Mouse (Mus musculus) intestine, embryonic 14.5 days (tissue): Measurements from ENCODE around the gene Bik. TPM values are rescaled to one million over a fixed set of nuclear protein-coding genes. Genes with fewer than 3 reads are reported as not detected.

Experiments used
- ATAC-seq: fragments of 200-750 bp; cut with Nextera tagmentation; replicated peaks from 2 replicates; pipeline ENCODE4 v1.8.0; 2017; ENCODE audit warnings: low read depth, moderate number of reproducible peaks, moderate TSS enrichment, moderate library complexity; ENCODE audit not compliant: low FRiP score, low TSS enrichment
- DNase-seq: peaks from one replicate; pipeline ENCODE4 v3.0.0-alpha.2; 2018; ENCODE audit warnings: low spot score
- H3K27ac ChIP-seq: fragments of 300-500 bp; sonication (generic); 2 replicates; pipeline ENCODE4 v1.5.1; 2014; ENCODE audit warnings: low read depth, mild to moderate bottlenecking, control low read depth
- H3K27me3 ChIP-seq: fragments of 300-500 bp; sonication (generic); replicated peaks from 2 replicates; pipeline ENCODE4 v1.6.1; 2014; ENCODE audit warnings: low read length, control low read depth; ENCODE audit not compliant: control insufficient read depth, insufficient read depth
- H3K36me3 ChIP-seq: fragments of 300-500 bp; sonication (generic); 2 replicates; pipeline ENCODE4 v1.6.1; 2014; ENCODE audit warnings: low read length, control low read depth; ENCODE audit not compliant: control insufficient read depth, insufficient read depth
- H3K4me1 ChIP-seq: fragments of 300-500 bp; sonication (generic); replicated peaks from 2 replicates; pipeline ENCODE4 v1.6.1; 2014; ENCODE audit warnings: low read length, control low read depth, mixed read lengths; ENCODE audit not compliant: control insufficient read depth, insufficient read depth
- H3K4me2 ChIP-seq: fragments of 300-500 bp; sonication (generic); 2 replicates; pipeline ENCODE4 v1.6.1; 2014; ENCODE audit warnings: low read length
- H3K4me3 ChIP-seq: fragments of 300-500 bp; sonication (generic); 2 replicates; pipeline ENCODE4 v1.5.1; 2014; ENCODE audit warnings: low read depth, low read length, control low read depth, mixed read lengths
- H3K9ac ChIP-seq: fragments of 300-500 bp; sonication (generic); 2 replicates; pipeline ENCODE4 v1.6.1; 2014; ENCODE audit warnings: mild to moderate bottlenecking, low read length
- H3K9me3 ChIP-seq: fragments of 300-500 bp; sonication (generic); 2 replicates; pipeline ENCODE4 v1.6.1; 2016; ENCODE audit warnings: low read length, control low read depth; ENCODE audit not compliant: control insufficient read depth
- WGBS: fragments of 180-500 bp; shearing (Covaris S2); extraction: QIAGEN DNeasy Blood & Tissue Kit; methylation state at CpG from one replicate; pipeline ENCODE4 v1.1.7; 2014; 5-methylcytosine and 5-hydroxymethylcytosine counted together
- microRNA-seq: library from miRNA; unstranded; fragments of <30 nt; microRNA quantifications from one replicate; pipeline ENCODE4, GENCODE M21; 2016
- polyA plus RNA-seq: library from polyadenylated mRNA; unstranded; fragments of >200 nt; fragmentation: Nextera tagmentation; extraction: Ambion mirVana; gene quantifications from 2 replicates; pipeline ENCODE4 v1.2.1, GENCODE M21; 2014

The Bik gene
- polyA plus RNA-seq, 1 experiment from 2014 or later = 5.1 TPM

- no peaks in the 10 kb centered on the region for H3K27me3 ChIP-seq
- peaks cover 13% of the 10 kb centered on the region for H3K36me3 ChIP-seq
- no peaks in the 10 kb centered on the region for H3K9me3 ChIP-seq
- DNase-seq (no peak), ATAC-seq (no peak)
- H3K27ac ChIP-seq = no peak overlapping the region
- no peak overlapping the region for H3K4me2 ChIP-seq
- H3K4me1 ChIP-seq = peaks cover 8% of the 10 kb centered on the region
- WGBS = 73% methylated on average over 8 of the region's 8 CpGs
- H3K9ac ChIP-seq = no peak overlapping the region
- H3K4me3 ChIP-seq = no peak overlapping the region
Observed at GRCm38 (mm10) chr15:83592260-83593188, 65.9 kb downstream of the Bik start.

- ATAC-seq (no peak), DNase-seq (no peak)
- no peak overlapping the region for H3K9ac ChIP-seq
- H3K4me1 ChIP-seq = peaks cover 8% of the 10 kb centered on the region
- H3K36me3 ChIP-seq = peaks cover 7% of the 10 kb centered on the region; the same call in 1 of the 2 replicates
- H3K4me2 ChIP-seq = no peak overlapping the region
- H3K27me3 ChIP-seq = no peaks in the 10 kb centered on the region
- H3K27ac ChIP-seq = no peak overlapping the region
- no peaks in the 10 kb centered on the region for H3K9me3 ChIP-seq
- no peak overlapping the region for H3K4me3 ChIP-seq
Observed at GRCm38 (mm10) chr15:83593189-83593585, 66.5 kb downstream of the Bik start.

- peak overlapping the region; percentile 50 for H3K4me3 ChIP-seq
- ATAC-seq (peak; percentile 51), DNase-seq (peak; percentile 75)
- WGBS = 11% methylated on average over 19 of the region's 19 CpGs
- no peaks in the 10 kb centered on the region for H3K27me3 ChIP-seq
- no peaks in the 10 kb centered on the region for H3K9me3 ChIP-seq
- peak overlapping the region; percentile 78 for H3K4me2 ChIP-seq
- peak overlapping the region; percentile 49 for H3K9ac ChIP-seq
- peaks cover 4% of the 10 kb centered on the region; the same call in 1 of the 2 replicates for H3K36me3 ChIP-seq
- H3K4me1 ChIP-seq = peaks cover 8% of the 10 kb centered on the region
- H3K27ac ChIP-seq = no peak overlapping the region
Observed at GRCm38 (mm10) chr15:83593702-83594512, 67.2 kb downstream of the Bik start.

Small RNAs within 50 kb of the gene (microRNA-seq; reads per million reads assigned to microRNA genes)
- not detected for gene Gm24575

Other genes starting within 250 kb of the Bik start
- 53.5 and 54.6 TPM in 2 replicates for gene Arfgap3, start 176.6 kb upstream of the Bik start, polyA plus RNA-seq
- gene Pacsin2, start 62.3 kb upstream of the Bik start, polyA plus RNA-seq = 61.0 and 63.9 TPM in 2 replicates
- gene Ttll1, start 16.0 kb upstream of the Bik start, polyA plus RNA-seq = 12.6 and 15.3 TPM in 2 replicates
- gene Tspo, start 36.7 kb downstream of the Bik start, polyA plus RNA-seq = 95.1 and 107 TPM in 2 replicates
- gene Mcat, start 36.9 kb downstream of the Bik start, polyA plus RNA-seq = 41.1 and 41.6 TPM in 2 replicates
- gene Ttll12, start 68.3 kb downstream of the Bik start, polyA plus RNA-seq = 36.2 and 40.3 TPM in 2 replicates
- gene Scube1, start 198.2 kb downstream of the Bik start, polyA plus RNA-seq = 6.5 and 6.6 TPM in 2 replicates